Mouse (Mus musculus): Measurements from ENCODE around the gene Slc9a1. TPM values are rescaled to one million over a fixed set of nuclear protein-coding genes. Genes with fewer than 3 reads are reported as not detected.

Slc9a1 gene
- polyA plus RNA-seq, 1 experiment from 2014 or later, result 9.3 TPM

GRCm38 (mm10) chr4:133394981-133395573, 25.6 kb downstream of the Slc9a1 start:
- no peak overlapping the region for H3K4me3 ChIP-seq (replicated peaks)
- no peak overlapping the region for H3K4me2 ChIP-seq
- 0 out of 2 replicates have a peak overlapping the region, but pooled peaks have one; percentile 7 for H3K9ac ChIP-seq
- peaks cover 58% of the 10 kb centered on the region for H3K4me1 ChIP-seq
- no peaks in the 10 kb centered on the region for H3K27me3 ChIP-seq (replicated peaks)
- no peaks in the 10 kb centered on the region for H3K9me3 ChIP-seq
- peak overlapping the region; percentile 75 for H3K27ac ChIP-seq
- no peaks in the 10 kb centered on the region for H3K36me3 ChIP-seq
- 84% methylated on average over 4 of the region's 4 CpGs for WGBS
- ATAC-seq (ENCODE audit: insufficient read depth, low FRiP score, low read depth), result peak; percentile 71; the same call in 1 of the 2 replicates

- no peaks in the 10 kb centered on the region for H3K36me3 ChIP-seq
- peaks cover 51% of the 10 kb centered on the region for H3K4me1 ChIP-seq
- no peaks in the 10 kb centered on the region for H3K27me3 ChIP-seq (replicated peaks)
- 83% methylated on average over 2 of the region's 2 CpGs for WGBS
- no peak overlapping the region for H3K9ac ChIP-seq
- peak overlapping the region; percentile 75 for H3K27ac ChIP-seq
- no peak overlapping the region for H3K4me2 ChIP-seq
- no peaks in the 10 kb centered on the region for H3K9me3 ChIP-seq
- no peak for ATAC-seq (ENCODE audit: insufficient read depth, low FRiP score, low read depth)
- H3K4me3 ChIP-seq (replicated peaks), result no peak overlapping the region
Measured at GRCm38 (mm10) chr4:133396079-133396478, 26.6 kb downstream of the Slc9a1 start.

GRCm38 (mm10) chr4:133397299-133397698, 27.8 kb downstream of the Slc9a1 start:
- Histone ChIP-seq H3K4me3 (replicated peaks) (no peak overlapping the region), H3K27me3 (replicated peaks) (no peaks in the 10 kb centered on the region), H3K9me3 (no peaks in the 10 kb centered on the region), H3K4me1 (peaks cover 45% of the 10 kb centered on the region), H3K9ac (no peak overlapping the region), H3K4me2 (no peak overlapping the region), H3K36me3 (no peaks in the 10 kb centered on the region), H3K27ac (no peak overlapping the region)
- no peak for ATAC-seq (ENCODE audit: insufficient read depth, low FRiP score, low read depth)
- WGBS, result 63% methylated on average over 5 of the region's 5 CpGs

- Histone ChIP-seq H3K4me1 (peaks cover 45% of the 10 kb centered on the region), H3K36me3 (no peaks in the 10 kb centered on the region), H3K27ac (no peak overlapping the region), H3K9me3 (no peaks in the 10 kb centered on the region), H3K4me3 (replicated peaks) (no peak overlapping the region), H3K9ac (no peak overlapping the region), H3K4me2 (no peak overlapping the region), H3K27me3 (replicated peaks) (no peaks in the 10 kb centered on the region)
- WGBS, result 84% methylated on average over 8 of the region's 8 CpGs
- no peak for ATAC-seq (ENCODE audit: insufficient read depth, low FRiP score, low read depth)
Measured at GRCm38 (mm10) chr4:133397961-133398360, 28.5 kb downstream of the Slc9a1 start.

GRCm38 (mm10) chr4:133398619-133399018, 29.1 kb downstream of the Slc9a1 start:
- H3K27ac ChIP-seq, result no peak overlapping the region
- H3K9me3 ChIP-seq, result no peaks in the 10 kb centered on the region
- no peak overlapping the region for H3K4me3 ChIP-seq (replicated peaks)
- no peak overlapping the region for H3K9ac ChIP-seq
- no peaks in the 10 kb centered on the region for H3K36me3 ChIP-seq
- no peak for ATAC-seq (ENCODE audit: insufficient read depth, low FRiP score, low read depth)
- WGBS, result 79% methylated on average over 5 of the region's 5 CpGs
- no peak overlapping the region for H3K4me2 ChIP-seq
- peaks cover 45% of the 10 kb centered on the region for H3K4me1 ChIP-seq
- no peaks in the 10 kb centered on the region for H3K27me3 ChIP-seq (replicated peaks)

GRCm38 (mm10) chr4:133399509-133399908, 30.0 kb downstream of the Slc9a1 start:
- peak overlapping the region; percentile 37; the same call in 1 of the 2 replicates for H3K27ac ChIP-seq
- H3K36me3 ChIP-seq, result no peaks in the 10 kb centered on the region
- no peak overlapping the region for H3K4me2 ChIP-seq
- H3K27me3 ChIP-seq (replicated peaks), result no peaks in the 10 kb centered on the region
- H3K4me3 ChIP-seq (replicated peaks), result no peak overlapping the region
- H3K9ac ChIP-seq, result no peak overlapping the region
- peaks cover 41% of the 10 kb centered on the region for H3K4me1 ChIP-seq
- ATAC-seq (ENCODE audit: insufficient read depth, low FRiP score, low read depth), result no peak
- H3K9me3 ChIP-seq, result no peaks in the 10 kb centered on the region
- WGBS, result 73% methylated on average over 6 of the region's 6 CpGs

- Histone ChIP-seq H3K27me3 (replicated peaks) (no peaks in the 10 kb centered on the region), H3K4me2 (no peak overlapping the region), H3K9me3 (no peaks in the 10 kb centered on the region), H3K36me3 (no peaks in the 10 kb centered on the region), H3K4me1 (peaks cover 35% of the 10 kb centered on the region), H3K9ac (no peak overlapping the region), H3K4me3 (replicated peaks) (no peak overlapping the region), H3K27ac (peak overlapping the region; percentile 37; the same call in 1 of the 2 replicates)
- WGBS, result 55% methylated on average over 7 of the region's 7 CpGs
- ATAC-seq (ENCODE audit: insufficient read depth, low FRiP score, low read depth), result no peak
Measured at GRCm38 (mm10) chr4:133400098-133400497, 30.6 kb downstream of the Slc9a1 start.

GRCm38 (mm10) chr4:133402011-133402410, 32.5 kb downstream of the Slc9a1 start:
- no peak overlapping the region for H3K4me3 ChIP-seq (replicated peaks)
- H3K4me2 ChIP-seq, result no peak overlapping the region
- H3K27me3 ChIP-seq (replicated peaks), result no peaks in the 10 kb centered on the region
- WGBS, result 45% methylated on average over 13 of the region's 13 CpGs
- H3K9ac ChIP-seq, result no peak overlapping the region
- peaks cover 24% of the 10 kb centered on the region for H3K4me1 ChIP-seq
- H3K9me3 ChIP-seq, result no peaks in the 10 kb centered on the region
- no peak for ATAC-seq (ENCODE audit: insufficient read depth, low FRiP score, low read depth)
- peak overlapping the region; percentile 57; the same call in 1 of the 2 replicates for H3K27ac ChIP-seq
- no peaks in the 10 kb centered on the region for H3K36me3 ChIP-seq

- no peaks in the 10 kb centered on the region for H3K27me3 ChIP-seq (replicated peaks)
- H3K9me3 ChIP-seq, result no peaks in the 10 kb centered on the region
- no peak overlapping the region for H3K4me3 ChIP-seq (replicated peaks)
- H3K4me2 ChIP-seq, result no peak overlapping the region
- ATAC-seq (ENCODE audit: insufficient read depth, low FRiP score, low read depth), result no peak
- 86% methylated on average over 9 of the region's 9 CpGs for WGBS
- H3K36me3 ChIP-seq, result no peaks in the 10 kb centered on the region
- no peak overlapping the region for H3K9ac ChIP-seq
- no peak overlapping the region for H3K27ac ChIP-seq
- H3K4me1 ChIP-seq, result peaks cover 37% of the 10 kb centered on the region
Measured at GRCm38 (mm10) chr4:133403611-133404228, 34.2 kb downstream of the Slc9a1 start.

- Histone ChIP-seq H3K27me3 (replicated peaks) (no peaks in the 10 kb centered on the region), H3K9ac (no peak overlapping the region), H3K4me2 (no peak overlapping the region), H3K27ac (no peak overlapping the region), H3K9me3 (no peaks in the 10 kb centered on the region), H3K36me3 (no peaks in the 10 kb centered on the region), H3K4me1 (peaks cover 35% of the 10 kb centered on the region), H3K4me3 (replicated peaks) (no peak overlapping the region)
- 78% methylated on average over 5 of the region's 5 CpGs for WGBS
- ATAC-seq (ENCODE audit: insufficient read depth, low FRiP score, low read depth), result no peak
Measured at GRCm38 (mm10) chr4:133404256-133404655, 34.8 kb downstream of the Slc9a1 start.

- Histone ChIP-seq H3K4me2 (no peak overlapping the region), H3K4me1 (peaks cover 28% of the 10 kb centered on the region), H3K27ac (peak overlapping the region; percentile 70; the same call in 1 of the 2 replicates), H3K36me3 (no peaks in the 10 kb centered on the region), H3K4me3 (replicated peaks) (no peak overlapping the region), H3K9me3 (no peaks in the 10 kb centered on the region), H3K9ac (no peak overlapping the region), H3K27me3 (replicated peaks) (no peaks in the 10 kb centered on the region)
- ATAC-seq (ENCODE audit: insufficient read depth, low FRiP score, low read depth), result no peak; the same call in 1 of the 2 replicates
- 57% methylated on average over 8 of the region's 8 CpGs for WGBS
Measured at GRCm38 (mm10) chr4:133406313-133407056, 37.0 kb downstream of the Slc9a1 start.

All from stomach, embryonic 15.5 days (tissue).